Mouse (Mus musculus) spleen, adult 2 months (tissue): ENCODE measurements around the gene P2ry14.

Experiments used
- CTCF ChIP-seq: fragments of 200-500 bp; IDR thresholded peaks from 2 replicates; pipeline ENCODE4 v1.5.1; 2011; ENCODE audit warnings: mild to moderate bottlenecking, inconsistent platforms; ENCODE audit not compliant: insufficient read depth, insufficient read length, insufficient replicate concordance; ENCODE audit errors: extremely low read depth
- POLR2A ChIP-seq: fragments of 200-500 bp; IDR thresholded peaks from 2 replicates; pipeline ENCODE4 v1.6.1; 2011; ENCODE audit warnings: low read depth, low read length, inconsistent platforms

- TF ChIP-seq POLR2A (no peak), CTCF (no peak)
Observed at GRCm38 (mm10) chr3:59129547-59129946, 23.9 kb downstream of the P2ry14 start.
